Mouse (Mus musculus) hindbrain, embryonic 12.5 days (tissue): ENCODE measurements around the gene Gm9044. TPM values are rescaled to one million over a fixed set of nuclear protein-coding genes. Genes with fewer than 3 reads are reported as not detected.

Source experiments
- polyA plus RNA-seq: library from polyadenylated mRNA; unstranded; fragments of >200 nt; fragmentation: Nextera tagmentation; extraction: Ambion mirVana; gene quantifications from 2 replicates; pipeline ENCODE4 v1.2.1, GENCODE M21; 2016

Gene Gm9044
- polyA plus RNA-seq, 1 experiment from 2014 or later, result not detected

Other genes with a start within 250 kb of the Gm9044 start
- gene Mdm1, start 190.6 kb downstream of the Gm9044 start, polyA plus RNA-seq, result 49.8 and 50.7 TPM in 2 replicates
- not detected in 2 replicates for gene Il22, start 127.5 kb downstream of the Gm9044 start, polyA plus RNA-seq
- 0.10 and 0.21 TPM in 2 replicates for gene Gm32717, start 91.6 kb downstream of the Gm9044 start, polyA plus RNA-seq
- 0.10 and 0.21 TPM in 2 replicates for gene Gm32802, start 73.7 kb downstream of the Gm9044 start, polyA plus RNA-seq
- gene Iltifb, start 37.4 kb downstream of the Gm9044 start, polyA plus RNA-seq, result not detected in 2 replicates
- gene Gm9040, start 5.4 kb downstream of the Gm9044 start, polyA plus RNA-seq, result not detected in 2 replicates
- gene Gm9045, start 5.4 kb upstream of the Gm9044 start, polyA plus RNA-seq, result 0.16 TPM in 1 of 2 replicates, not detected in the other
- gene Gm9046, start 10.8 kb upstream of the Gm9044 start, polyA plus RNA-seq, result not detected in 2 replicates
- gene Gm9048, start 16.3 kb upstream of the Gm9044 start, polyA plus RNA-seq, result not detected in 2 replicates
- gene Gm9049, start 21.7 kb upstream of the Gm9044 start, polyA plus RNA-seq, result 0.16 TPM in 1 of 2 replicates, not detected in the other
- gene Ifng, start 108.6 kb upstream of the Gm9044 start, polyA plus RNA-seq, result not detected in 2 replicates